Mouse (Mus musculus) midbrain, embryonic 13.5 days (tissue): Measurements from ENCODE around the gene Rasa3. TPM values are rescaled to one million over a fixed set of nuclear protein-coding genes. Genes with fewer than 3 reads are reported as not detected.
A peak's percentile ranks its signal among the peaks of the same experiment; 100 is the strongest.

Experiments used
- ATAC-seq: fragments of 200-750 bp; cut with Nextera tagmentation; 2 replicates; pipeline ENCODE4 v1.8.0; 2017; ENCODE audit warnings: mild to moderate bottlenecking, moderate TSS enrichment, moderate library complexity
- H3K27ac ChIP-seq: fragments of 300-500 bp; sonication (generic); 2 replicates; pipeline ENCODE4 v1.5.1; 2015; ENCODE audit warnings: inconsistent platforms, mild to moderate bottlenecking, moderate library complexity
- H3K27me3 ChIP-seq: fragments of 300-500 bp; sonication (generic); 2 replicates; pipeline ENCODE4 v1.6.1; 2015; ENCODE audit warnings: mild to moderate bottlenecking, inconsistent platforms
- H3K36me3 ChIP-seq: fragments of 300-500 bp; sonication (generic); 2 replicates; pipeline ENCODE4 v1.6.1; 2015; ENCODE audit warnings: mild to moderate bottlenecking, inconsistent platforms
- H3K4me1 ChIP-seq: fragments of 300-500 bp; sonication (generic); replicated peaks from 2 replicates; pipeline ENCODE4 v1.6.1; 2015; ENCODE audit warnings: inconsistent platforms
- H3K4me2 ChIP-seq: fragments of 300-500 bp; sonication (generic); replicated peaks from 2 replicates; pipeline ENCODE4 v1.6.1; 2015; ENCODE audit warnings: moderate library complexity, mild to moderate bottlenecking, inconsistent platforms
- H3K4me3 ChIP-seq: fragments of 300-500 bp; sonication (generic); replicated peaks from 2 replicates; pipeline ENCODE4 v1.5.1; 2015; ENCODE audit warnings: mild to moderate bottlenecking, inconsistent platforms
- H3K9ac ChIP-seq: fragments of 300-500 bp; sonication (generic); replicated peaks from 2 replicates; pipeline ENCODE4 v1.6.1; 2015; ENCODE audit warnings: mild to moderate bottlenecking, inconsistent platforms
- H3K9me3 ChIP-seq: fragments of 300-500 bp; sonication (generic); 2 replicates; pipeline ENCODE4 v1.6.1; 2016; ENCODE audit warnings: mild to moderate bottlenecking, inconsistent platforms
- whole genome bisulfite sequencing: fragments of 180-500 bp; shearing (Covaris S2); methylation state at CpG from one replicate; pipeline ENCODE4 v1.1.7; 2015; 5-methylcytosine and 5-hydroxymethylcytosine counted together
- polyA plus RNA-seq: library from polyadenylated mRNA; unstranded; fragments of >200 nt; fragmentation: Nextera tagmentation; extraction: Ambion mirVana; gene quantifications from 2 replicates; pipeline ENCODE4 v1.2.1, GENCODE M21; 2015

Rasa3 gene
- polyA plus RNA-seq, 1 experiment from 2014 or later, result 20.6 TPM

GRCm38 (mm10) chr8:13644155-13644554 lies 33.2 kb downstream of the Rasa3 start:
- Histone ChIP-seq H3K4me2 (no peak overlapping the region), H3K27me3 (no peaks in the 10 kb centered on the region), H3K4me1 (peaks cover 54% of the 10 kb centered on the region), H3K27ac (peak overlapping the region; percentile 65), H3K9ac (peak overlapping the region; percentile 37; the same call in 1 of the 2 replicates), H3K4me3 (no peak overlapping the region), H3K36me3 (no peaks in the 10 kb centered on the region), H3K9me3 (no peaks in the 10 kb centered on the region)
- WGBS, result 15% methylated on average over 6 of the region's 6 CpGs
- no peak for ATAC-seq

- no peaks in the 10 kb centered on the region for H3K9me3 ChIP-seq
- H3K4me2 ChIP-seq, result no peak overlapping the region
- 80% methylated on average over 10 of the region's 10 CpGs for WGBS
- no peak for ATAC-seq
- H3K9ac ChIP-seq, result no peak overlapping the region
- H3K27me3 ChIP-seq, result no peaks in the 10 kb centered on the region
- H3K4me1 ChIP-seq, result peaks cover 41% of the 10 kb centered on the region
- no peak overlapping the region for H3K4me3 ChIP-seq
- H3K27ac ChIP-seq, result no peak overlapping the region
- H3K36me3 ChIP-seq, result no peaks in the 10 kb centered on the region
These were observed 34.7 kb downstream of the Rasa3 start for GRCm38 (mm10) chr8:13642659-13643181.

GRCm38 (mm10) chr8:13641206-13641605 lies 36.2 kb downstream of the Rasa3 start:
- Histone ChIP-seq H3K4me2 (no peak overlapping the region), H3K36me3 (no peaks in the 10 kb centered on the region), H3K4me1 (peaks cover 34% of the 10 kb centered on the region), H3K4me3 (no peak overlapping the region), H3K9me3 (no peaks in the 10 kb centered on the region), H3K9ac (no peak overlapping the region), H3K27ac (no peak overlapping the region), H3K27me3 (no peaks in the 10 kb centered on the region)
- ATAC-seq, result no peak
- WGBS, result 61% methylated on average over 9 of the region's 9 CpGs

GRCm38 (mm10) chr8:13640452-13640883 lies 36.9 kb downstream of the Rasa3 start:
- no peak overlapping the region for H3K4me2 ChIP-seq
- no peak for ATAC-seq
- no peak overlapping the region for H3K9ac ChIP-seq
- 53% methylated on average over 9 of the region's 9 CpGs for WGBS
- H3K4me1 ChIP-seq, result peaks cover 34% of the 10 kb centered on the region
- no peak overlapping the region for H3K4me3 ChIP-seq
- no peaks in the 10 kb centered on the region for H3K36me3 ChIP-seq
- H3K27me3 ChIP-seq, result no peaks in the 10 kb centered on the region
- H3K27ac ChIP-seq, result no peak overlapping the region
- no peaks in the 10 kb centered on the region for H3K9me3 ChIP-seq

GRCm38 (mm10) chr8:13633107-13633506 lies 44.3 kb downstream of the Rasa3 start:
- H3K27ac ChIP-seq, result no peak overlapping the region
- no peak for ATAC-seq
- no peak overlapping the region for H3K4me3 ChIP-seq
- no peaks in the 10 kb centered on the region for H3K4me1 ChIP-seq
- no peak overlapping the region for H3K4me2 ChIP-seq
- WGBS, result 94% methylated on average over 6 of the region's 6 CpGs
- H3K9ac ChIP-seq, result no peak overlapping the region
- no peaks in the 10 kb centered on the region for H3K27me3 ChIP-seq
- H3K36me3 ChIP-seq, result 0 out of 2 replicates have a peak, but pooled peaks cover 3% of the 10 kb centered on the region
- peaks cover 9% of the 10 kb centered on the region; the same call in 1 of the 2 replicates for H3K9me3 ChIP-seq

- 88% methylated on average over 6 of the region's 6 CpGs for WGBS
- Histone ChIP-seq H3K4me2 (no peak overlapping the region), H3K36me3 (peaks cover 3% of the 10 kb centered on the region; the same call in 1 of the 2 replicates), H3K4me1 (no peaks in the 10 kb centered on the region), H3K4me3 (no peak overlapping the region), H3K27me3 (no peaks in the 10 kb centered on the region), H3K9me3 (peaks cover 9% of the 10 kb centered on the region; the same call in 1 of the 2 replicates), H3K27ac (no peak overlapping the region), H3K9ac (no peak overlapping the region)
- no peak for ATAC-seq
These were observed 45.1 kb downstream of the Rasa3 start for GRCm38 (mm10) chr8:13632309-13632708.

- Histone ChIP-seq H3K4me1 (no peaks in the 10 kb centered on the region), H3K9ac (no peak overlapping the region), H3K9me3 (peaks cover 9% of the 10 kb centered on the region; the same call in 1 of the 2 replicates), H3K27ac (no peak overlapping the region), H3K27me3 (no peaks in the 10 kb centered on the region), H3K4me3 (no peak overlapping the region), H3K4me2 (no peak overlapping the region), H3K36me3 (peaks cover 12% of the 10 kb centered on the region; the same call in 1 of the 2 replicates)
- ATAC-seq, result no peak
- WGBS, result 89% methylated on average over 4 of the region's 4 CpGs
These were observed 46.6 kb downstream of the Rasa3 start for GRCm38 (mm10) chr8:13630754-13631153.

- WGBS, result 79% methylated on average over 5 of the region's 5 CpGs
- H3K9me3 ChIP-seq, result peaks cover 9% of the 10 kb centered on the region; the same call in 1 of the 2 replicates
- no peak overlapping the region for H3K4me3 ChIP-seq
- peaks cover 1% of the 10 kb centered on the region; the same call in 1 of the 2 replicates for H3K4me1 ChIP-seq
- no peak for ATAC-seq
- no peak overlapping the region for H3K4me2 ChIP-seq
- H3K27me3 ChIP-seq, result no peaks in the 10 kb centered on the region
- H3K27ac ChIP-seq, result no peak overlapping the region
- H3K9ac ChIP-seq, result no peak overlapping the region
- peaks cover 12% of the 10 kb centered on the region; the same call in 1 of the 2 replicates for H3K36me3 ChIP-seq
These were observed 47.2 kb downstream of the Rasa3 start for GRCm38 (mm10) chr8:13630171-13630570.

- Histone ChIP-seq H3K4me1 (peaks cover 8% of the 10 kb centered on the region), H3K4me3 (no peak overlapping the region), H3K36me3 (peaks cover 12% of the 10 kb centered on the region; the same call in 1 of the 2 replicates), H3K27ac (no peak overlapping the region), H3K4me2 (no peak overlapping the region), H3K9ac (no peak overlapping the region), H3K9me3 (peaks cover 9% of the 10 kb centered on the region; the same call in 1 of the 2 replicates), H3K27me3 (no peaks in the 10 kb centered on the region)
- 84% methylated on average over 10 of the region's 10 CpGs for WGBS
- no peak for ATAC-seq
These were observed 47.9 kb downstream of the Rasa3 start for GRCm38 (mm10) chr8:13629351-13630090.

- no peak overlapping the region for H3K4me2 ChIP-seq
- no peak overlapping the region for H3K9ac ChIP-seq
- H3K27ac ChIP-seq, result no peak overlapping the region
- H3K27me3 ChIP-seq, result no peaks in the 10 kb centered on the region
- no peak for ATAC-seq
- no peak overlapping the region for H3K4me3 ChIP-seq
- H3K36me3 ChIP-seq, result peaks cover 12% of the 10 kb centered on the region; the same call in 1 of the 2 replicates
- 93% methylated on average over 9 of the region's 9 CpGs for WGBS
- no peaks in the 10 kb centered on the region for H3K9me3 ChIP-seq
- H3K4me1 ChIP-seq, result peaks cover 22% of the 10 kb centered on the region
These were observed 49.3 kb downstream of the Rasa3 start for GRCm38 (mm10) chr8:13628067-13628466.

- no peak overlapping the region for H3K27ac ChIP-seq
These were observed 49.8 kb downstream of the Rasa3 start for GRCm38 (mm10) chr8:13627591-13627990.

GRCm38 (mm10) chr8:13626114-13626513 lies 51.3 kb downstream of the Rasa3 start:
- 87% methylated on average over 10 of the region's 10 CpGs for WGBS
- Histone ChIP-seq H3K36me3 (peaks cover 12% of the 10 kb centered on the region; the same call in 1 of the 2 replicates), H3K4me3 (no peak overlapping the region), H3K27me3 (no peaks in the 10 kb centered on the region), H3K27ac (no peak overlapping the region), H3K4me2 (no peak overlapping the region), H3K4me1 (peaks cover 29% of the 10 kb centered on the region), H3K9ac (no peak overlapping the region), H3K9me3 (no peaks in the 10 kb centered on the region)
- no peak for ATAC-seq

More at GRCm38 (mm10) chr8:13627591-13627990, 49.8 kb downstream of the Rasa3 start:
- H3K4me2 ChIP-seq, result no peak overlapping the region
- peaks cover 27% of the 10 kb centered on the region for H3K4me1 ChIP-seq
- peaks cover 12% of the 10 kb centered on the region; the same call in 1 of the 2 replicates for H3K36me3 ChIP-seq
- ATAC-seq, result no peak
- no peak overlapping the region for H3K9ac ChIP-seq
- no peaks in the 10 kb centered on the region for H3K27me3 ChIP-seq
- no peaks in the 10 kb centered on the region for H3K9me3 ChIP-seq
- no peak overlapping the region for H3K4me3 ChIP-seq
- WGBS, result 94% methylated on average over 5 of the region's 5 CpGs
